Mouse (Mus musculus): Measurements from ENCODE around the gene Cdc42bpg. TPM values are rescaled to one million over a fixed set of nuclear protein-coding genes. Genes with fewer than 3 reads are reported as not detected.

Gene Cdc42bpg
- total RNA-seq, 4 experiments from 2014 or later = 5.4 to 7.4 (median 5.5) TPM

DNA sequence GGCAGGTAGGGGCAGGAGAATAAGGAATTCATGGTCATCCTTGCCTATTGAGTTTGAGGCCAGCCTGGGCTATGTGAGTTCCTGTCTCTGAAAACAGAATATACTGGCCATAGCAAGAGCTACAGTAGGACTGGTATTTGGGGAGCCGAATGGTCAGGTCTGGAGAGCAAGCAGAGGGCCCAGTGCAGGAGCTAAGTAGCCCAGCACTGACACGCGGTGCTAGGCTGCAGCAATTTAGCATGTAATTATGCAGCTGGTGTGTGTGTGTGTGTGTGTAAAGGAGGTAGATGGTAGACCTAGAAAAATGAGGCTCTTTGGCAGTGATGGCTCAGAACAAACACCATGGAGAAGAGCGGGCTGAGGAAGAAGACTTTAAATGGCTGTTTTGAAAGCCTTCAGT is 41.4 kb downstream of the Cdc42bpg start:
- DNase-seq (ENCODE audit: low spot score in 2 of 2) = no peak

DNA sequence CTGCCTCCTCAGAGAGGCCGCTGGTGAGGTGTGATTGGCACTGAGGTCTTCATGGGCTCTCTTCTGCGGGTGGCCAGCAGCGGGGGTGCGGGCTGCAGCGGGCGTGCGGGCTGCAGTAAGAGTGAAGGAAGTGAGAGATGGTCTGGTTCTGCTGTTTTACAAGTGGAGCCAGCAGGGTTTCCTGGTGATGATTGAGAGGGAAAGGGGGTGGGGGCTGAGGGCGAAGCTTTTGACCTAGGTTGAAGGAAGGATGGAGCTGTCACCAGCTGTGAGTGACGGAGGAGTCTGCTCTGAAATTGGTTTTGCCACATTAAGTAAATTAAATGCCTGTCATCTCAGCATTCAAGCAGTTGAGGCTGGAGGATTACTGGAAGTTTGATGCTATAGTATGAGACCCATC is 42.5 kb downstream of the Cdc42bpg start:
- DNase-seq (ENCODE audit: low spot score in 2 of 2) = no peak

DNA sequence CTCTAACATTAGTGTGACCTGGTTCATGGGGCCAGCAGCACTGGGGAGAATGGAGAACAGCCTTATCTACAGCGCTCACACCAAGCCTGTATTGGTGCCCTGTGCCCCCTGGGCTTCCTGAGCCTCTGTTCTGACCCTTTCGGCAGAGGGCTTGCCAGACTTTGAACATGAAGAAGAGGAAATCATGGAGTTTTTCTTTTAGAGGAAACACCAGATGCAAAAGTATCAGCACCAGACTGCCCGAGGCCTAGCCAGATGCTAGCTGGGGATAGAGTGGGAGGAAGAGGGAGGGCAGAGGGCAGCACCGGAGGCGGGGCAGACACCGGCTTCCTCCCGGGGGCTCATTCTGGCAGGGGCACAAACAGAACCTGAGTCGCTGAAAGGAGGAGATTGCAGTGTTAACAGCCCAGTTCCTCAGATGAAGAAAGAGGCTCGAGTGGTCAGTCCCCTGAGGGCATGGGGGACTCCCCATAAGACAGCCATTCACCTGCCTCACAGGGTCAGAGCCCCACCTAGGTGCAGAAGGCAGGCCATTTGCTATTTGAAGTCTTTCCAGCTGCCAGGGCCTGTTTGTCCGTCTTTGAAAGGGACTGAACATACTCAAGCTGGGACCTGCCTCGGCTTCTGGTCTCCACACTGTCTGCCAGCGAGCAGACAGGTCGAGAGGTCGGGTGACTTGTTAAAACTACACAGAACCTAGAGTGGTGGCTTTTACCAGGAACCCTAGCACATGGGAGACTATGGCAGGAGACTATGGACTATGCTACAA is 43.1 kb downstream of the Cdc42bpg start:
- no peak for DNase-seq (ENCODE audit: low spot score in 2 of 2)

DNA sequence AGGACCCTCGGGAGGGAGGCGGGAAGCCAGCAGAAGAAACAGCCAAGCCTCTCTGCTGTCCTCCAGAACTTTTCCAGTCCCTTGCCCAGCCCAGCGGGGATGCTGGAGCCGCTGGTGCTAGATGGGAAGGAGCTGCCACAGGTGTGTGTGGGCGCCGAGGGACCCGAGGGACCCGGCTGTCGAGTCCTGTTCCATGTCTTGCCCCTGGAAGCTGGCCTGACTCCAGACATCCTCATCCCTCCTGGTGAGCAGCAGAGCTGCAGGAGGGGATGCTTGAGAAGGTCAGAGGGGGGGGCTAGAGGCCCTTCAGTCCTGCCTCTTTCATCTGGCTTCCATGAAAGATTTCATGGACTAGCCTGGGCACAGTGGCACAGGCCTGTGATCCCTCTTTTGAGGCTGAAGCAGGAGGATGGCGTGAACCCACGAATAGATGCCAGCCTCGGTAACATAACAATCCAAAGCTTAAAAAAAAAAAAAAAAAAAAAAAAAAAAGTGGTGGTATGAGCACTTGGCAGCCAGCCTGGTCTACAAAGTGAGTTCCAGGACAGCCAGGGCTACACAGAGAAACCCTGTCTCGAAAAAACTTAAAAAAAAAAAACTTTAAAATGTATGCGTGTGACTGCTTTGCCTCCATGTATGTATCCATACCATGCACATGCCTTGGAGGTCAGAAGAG is 45.3 kb downstream of the Cdc42bpg start:
- DNase-seq (ENCODE audit: low spot score in 2 of 2) = no peak

DNA sequence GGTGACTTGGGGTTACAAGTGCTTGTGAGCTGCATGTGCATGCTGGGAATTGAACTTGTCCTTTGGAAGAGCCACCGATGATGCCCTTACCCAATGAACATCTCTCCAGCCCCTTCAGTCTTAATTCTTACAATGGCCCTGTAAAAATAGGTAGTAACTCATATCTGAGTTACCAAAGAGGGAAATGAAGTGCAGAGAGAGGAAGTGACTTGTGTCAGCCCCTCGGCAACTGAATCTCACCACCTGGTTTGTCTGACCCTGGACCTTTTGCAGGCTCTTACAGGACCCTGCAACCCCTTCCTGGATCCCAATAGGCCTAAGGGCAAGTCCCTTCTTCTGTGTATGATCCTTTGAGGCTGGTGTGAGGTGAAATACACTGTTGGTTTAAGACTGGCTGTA is 45.9 kb downstream of the Cdc42bpg start:
- DNase-seq (ENCODE audit: low spot score in 2 of 2) = no peak

DNA sequence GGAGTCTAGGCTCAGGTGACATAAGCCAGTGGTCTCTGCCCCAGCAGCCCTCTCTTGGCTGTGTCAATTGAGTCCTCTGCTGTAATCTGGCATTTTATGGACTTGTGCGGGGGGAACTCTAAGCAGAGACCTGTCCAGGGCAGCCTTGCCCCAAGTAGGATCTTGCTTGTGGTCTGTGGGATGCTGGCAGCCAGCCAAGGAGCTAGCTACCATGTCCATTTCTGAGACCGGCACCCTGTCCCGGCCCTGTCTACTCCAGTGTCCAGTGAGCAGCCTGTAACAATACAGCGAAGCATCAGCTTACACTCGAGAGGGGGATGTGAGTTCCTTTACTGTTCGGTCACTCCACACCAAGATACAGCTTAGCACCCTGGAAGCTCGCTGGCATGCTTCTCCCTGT is 47.8 kb downstream of the Cdc42bpg start:
- DNase-seq (ENCODE audit: low spot score in 2 of 2) = no peak

DNA sequence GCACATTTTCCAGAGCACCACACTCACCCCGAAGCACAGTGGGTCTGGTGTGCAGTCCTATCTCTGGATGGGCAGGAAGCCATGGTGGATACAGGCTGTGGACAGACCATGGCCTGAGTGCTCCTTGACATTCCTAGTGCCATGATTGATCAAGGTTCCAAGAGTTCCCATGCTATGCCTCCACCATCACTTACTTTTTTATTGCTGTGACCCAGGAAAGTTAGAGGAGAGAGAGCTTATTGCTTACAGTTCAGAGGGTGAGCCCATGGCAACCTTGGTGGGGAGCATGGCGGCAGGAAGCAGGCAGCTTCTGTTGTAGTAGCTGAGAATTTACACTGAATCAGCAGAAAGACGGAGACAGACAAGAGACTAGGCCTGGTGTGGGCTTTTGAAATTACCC is 55.0 kb downstream of the Cdc42bpg start:
- no peak for DNase-seq (ENCODE audit: low spot score in 2 of 2)

DNA sequence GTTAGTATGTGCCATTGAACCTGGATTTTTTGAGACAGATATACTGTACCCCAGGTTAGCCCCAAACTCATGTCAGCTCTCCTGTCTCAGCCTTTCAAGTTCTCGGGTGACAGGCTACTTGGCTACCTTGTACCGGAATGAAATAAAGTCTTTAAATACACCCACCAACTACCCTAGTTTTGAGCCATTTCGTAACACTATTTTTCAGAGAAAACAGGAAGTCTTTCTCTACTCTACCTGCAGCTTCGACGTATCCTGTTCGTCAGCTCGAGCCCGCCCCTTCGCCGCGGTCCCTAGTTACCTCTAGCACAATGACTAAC is 56.8 kb downstream of the Cdc42bpg start:
- no peak for DNase-seq (ENCODE audit: low spot score in 2 of 2)

DNA sequence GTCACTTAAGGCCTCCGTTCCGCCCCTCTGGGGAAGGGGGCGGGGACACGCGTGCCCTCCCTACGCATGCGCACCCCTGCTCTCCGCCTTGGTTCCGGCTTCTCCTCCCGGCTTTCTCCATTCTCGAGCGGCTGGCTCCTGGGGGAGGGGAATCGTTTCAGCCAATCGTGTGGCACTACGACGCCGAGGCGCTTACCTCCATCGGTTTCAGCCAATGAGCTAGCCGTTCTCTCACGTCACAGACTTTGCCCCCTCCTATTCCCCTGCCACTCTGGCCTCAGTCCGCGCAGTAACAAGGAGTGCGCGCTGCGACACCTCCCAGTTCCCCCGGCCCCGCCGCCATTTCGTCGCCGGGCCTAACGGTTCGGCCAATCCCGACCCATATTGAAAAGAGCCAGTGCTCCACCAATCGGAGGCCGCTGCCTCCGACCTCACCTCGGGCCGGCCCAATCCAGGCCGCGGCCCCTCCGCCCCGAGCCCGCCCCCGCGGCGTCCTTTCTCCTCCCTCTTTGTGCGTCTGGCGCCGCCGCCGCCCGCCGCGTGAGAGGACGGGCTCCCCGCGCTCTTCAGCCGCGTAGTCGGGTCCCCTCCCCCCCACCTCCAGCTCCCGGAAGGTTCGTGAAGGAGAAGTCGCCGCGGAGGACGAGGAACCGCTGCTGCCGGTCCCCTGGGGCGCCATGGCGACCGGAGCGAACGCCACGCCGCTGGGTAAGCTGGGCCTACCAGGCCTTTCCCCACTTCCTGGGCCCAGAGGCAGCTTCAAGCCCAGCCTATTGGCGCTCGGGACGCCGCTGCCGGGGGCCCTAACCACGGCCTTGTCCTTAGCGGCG is 57.4 kb downstream of the Cdc42bpg start, which contains the start of gene Sf1:
Gene Sf1, plus strand, starts transcription at position 280 of the 830 bp plus-strand sequence.
- peak; percentile 95 to 100 for DNase-seq (ENCODE audit: low spot score in 2 of 2)

DNA sequence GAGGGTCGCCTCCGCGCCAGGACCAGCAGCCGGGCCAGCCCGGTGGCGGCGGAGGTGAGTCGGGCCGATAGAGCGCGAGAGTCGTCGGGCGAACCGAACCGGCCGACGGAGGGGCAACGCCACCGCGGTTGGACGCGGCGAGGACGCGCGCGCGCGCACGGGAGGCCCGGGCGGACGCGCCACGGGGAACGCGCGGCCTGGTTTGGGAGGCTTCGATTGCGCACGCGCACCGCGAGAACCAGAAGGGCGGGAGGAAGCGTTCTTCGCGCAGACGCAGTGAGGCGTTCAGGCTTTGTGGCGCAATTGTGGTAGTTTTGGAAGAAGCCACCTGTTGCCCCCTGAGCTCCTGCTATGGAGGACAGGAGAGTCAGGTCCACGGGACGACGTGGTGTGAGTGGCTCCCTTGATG is 58.1 kb downstream of the Cdc42bpg start:
- DNase-seq (ENCODE audit: low spot score in 2 of 2) = peak; percentile 83 to 84

DNA sequence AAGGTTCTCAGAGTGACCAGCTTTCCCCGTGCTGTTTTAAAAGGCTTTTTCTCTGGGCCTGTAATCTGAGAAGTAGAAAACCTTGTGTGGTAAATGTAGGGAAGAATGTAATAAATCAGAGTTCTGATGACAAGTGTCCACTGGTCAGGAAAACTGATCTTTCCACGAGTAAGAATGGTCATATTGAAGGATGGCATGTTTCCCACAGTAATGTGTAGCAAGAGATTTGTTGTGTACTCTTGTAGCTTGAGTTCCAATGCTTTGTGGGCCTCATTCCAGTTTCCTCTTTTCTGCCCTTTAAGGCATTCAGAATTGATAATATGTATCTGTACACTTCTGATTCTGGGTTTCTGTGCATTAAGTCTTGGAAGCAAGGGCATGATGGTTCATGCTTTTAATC is 58.6 kb downstream of the Cdc42bpg start:
- no peak for DNase-seq (ENCODE audit: low spot score in 2 of 2)

DNA sequence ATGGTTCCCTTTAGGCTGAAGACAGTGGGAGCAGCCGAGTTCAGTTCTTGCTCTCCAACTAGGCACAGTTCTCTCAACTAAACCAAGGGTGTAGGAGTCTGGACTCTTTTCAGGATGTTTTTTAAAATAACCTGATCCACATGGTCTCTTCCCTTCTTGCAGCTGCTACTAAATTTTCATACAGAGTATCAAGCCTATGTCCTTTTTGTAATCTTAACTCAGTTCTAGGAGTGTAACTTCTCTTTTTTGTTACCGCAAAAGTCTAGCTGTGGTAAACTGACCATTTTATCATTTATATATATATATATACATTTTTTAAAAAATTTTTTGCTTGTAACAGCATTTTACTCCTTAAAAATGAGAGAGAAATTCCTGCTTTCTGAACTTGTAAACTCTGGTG is 63.9 kb downstream of the Cdc42bpg start:
- no peak for DNase-seq (ENCODE audit: low spot score in 2 of 2)

DNA sequence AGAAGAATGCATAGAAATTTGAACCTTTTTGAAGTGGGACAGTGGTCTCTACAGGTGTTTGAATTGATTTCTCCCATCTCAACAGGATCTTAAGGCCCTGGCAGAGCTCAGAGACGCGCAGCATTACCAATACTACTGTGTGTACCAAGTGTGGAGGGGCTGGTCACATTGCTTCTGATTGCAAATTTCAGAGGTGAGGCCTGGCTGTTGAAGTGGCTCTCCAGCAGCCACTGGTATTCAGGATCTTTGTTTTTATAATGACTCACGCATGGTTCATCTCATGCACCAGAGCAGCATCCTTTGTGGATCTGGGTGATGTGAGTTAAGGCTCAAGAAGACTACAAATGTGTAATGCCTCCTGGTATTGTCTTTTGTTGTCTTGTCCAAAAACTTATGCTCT is 66.2 kb downstream of the Cdc42bpg start:
- no peak for DNase-seq (ENCODE audit: low spot score in 2 of 2)

DNA sequence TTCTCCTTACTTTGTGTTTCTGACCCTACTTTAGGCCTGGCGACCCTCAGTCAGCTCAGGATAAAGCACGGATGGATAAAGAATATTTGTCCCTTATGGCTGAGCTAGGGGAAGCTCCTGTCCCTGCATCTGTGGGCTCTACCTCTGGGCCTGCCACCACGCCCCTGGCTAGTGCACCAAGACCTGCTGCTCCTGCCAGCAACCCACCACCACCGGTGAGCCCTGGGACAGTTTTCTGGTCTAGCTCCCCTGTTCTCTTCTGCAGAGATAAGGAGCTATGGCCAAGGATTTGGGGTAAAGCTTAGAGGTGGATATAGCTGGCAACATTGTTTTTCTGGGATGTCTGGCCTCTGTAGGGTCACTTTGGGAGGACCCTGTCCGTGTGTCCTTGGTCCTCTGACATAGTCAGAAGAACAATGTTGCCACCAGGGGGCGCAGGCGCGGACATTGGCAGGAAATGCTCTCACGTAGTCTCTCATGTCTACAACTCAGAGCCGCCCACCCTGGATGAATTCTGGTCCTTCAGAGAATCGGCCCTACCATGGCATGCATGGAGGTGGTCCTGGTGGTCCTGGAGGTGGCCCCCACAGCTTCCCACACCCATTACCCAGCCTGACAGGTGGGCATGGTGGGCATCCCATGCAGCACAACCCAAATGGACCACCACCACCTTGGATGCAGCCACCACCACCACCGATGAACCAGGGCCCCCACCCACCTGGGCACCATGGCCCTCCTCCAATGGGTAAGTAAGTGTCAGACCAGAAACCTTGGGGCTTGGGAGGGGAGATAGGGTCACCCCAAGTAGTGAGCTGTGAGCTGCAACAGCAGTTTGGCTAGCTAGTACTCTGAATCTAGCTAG is 67.5 kb downstream of the Cdc42bpg start:
- DNase-seq (ENCODE audit: low spot score in 2 of 2) = peak in 1 of 2 experiments; percentile 73

DNA sequence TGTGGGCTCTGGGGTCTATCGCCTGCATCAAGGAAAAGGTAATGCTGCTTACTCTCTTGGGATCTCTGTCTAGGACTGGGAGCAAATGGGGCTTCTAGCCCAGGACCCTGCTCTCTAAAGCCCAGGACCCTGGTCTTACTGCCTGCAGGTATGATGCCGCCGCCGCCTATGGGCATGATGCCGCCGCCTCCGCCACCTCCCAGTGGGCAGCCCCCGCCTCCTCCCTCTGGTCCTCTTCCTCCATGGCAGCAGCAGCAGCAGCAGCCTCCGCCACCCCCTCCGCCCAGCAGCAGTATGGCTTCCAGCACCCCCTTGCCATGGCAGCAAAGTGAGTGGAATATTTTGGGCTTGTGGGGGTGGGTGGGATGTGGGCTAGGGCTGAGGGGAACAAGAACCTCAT is 68.3 kb downstream of the Cdc42bpg start:
- DNase-seq (ENCODE audit: low spot score in 2 of 2) = no peak

Small RNAs within 50 kb of the gene (microRNA-seq; reads per million reads assigned to microRNA genes)
- 7.1 to 13.2 reads per million in 2 experiments for gene Mir192
- gene Mir194-2 = 12.6 to 17.2 reads per million in 2 experiments
- gene Mir6989 = 1.5 to 2.3 reads per million in 2 experiments

Other genes starting within 250 kb of the Cdc42bpg start
- gene Mrpl49, start 248.7 kb upstream of the Cdc42bpg start, total RNA-seq (2022) = 10 to 100 TPM; 42.7 to 55.2 (median 44.9) TPM
- gene Fau, start 248.6 kb upstream of the Cdc42bpg start, total RNA-seq (2022) = 100 to 1,000 TPM; 737 to 869 (median 805) TPM
- 10 to 100 TPM; 33.0 to 38.8 (median 37.3) TPM for gene Znhit2, start 245.3 kb upstream of the Cdc42bpg start, total RNA-seq (2022)
- gene Tm7sf2, start 238.1 kb upstream of the Cdc42bpg start, total RNA-seq (2022) = 10 to 100 TPM; 18.9 to 29.9 (median 23.2) TPM
- gene Vps51, start 229.2 kb upstream of the Cdc42bpg start, total RNA-seq (2022) = 10 to 100 TPM; 79.4 to 88.4 (median 84.3) TPM
- gene Tmem262, start 226.4 kb upstream of the Cdc42bpg start, total RNA-seq (2022) = not detected
- 1 to 10 TPM in 1 of 4 experiments, not detected in 3; 1.1 TPM for gene Gm28374, start 224.2 kb upstream of the Cdc42bpg start, total RNA-seq (2022)
- gene Zfpl1, start 221.5 kb upstream of the Cdc42bpg start, total RNA-seq (2022) = 10 to 100 TPM; 38.9 to 44.5 (median 41.9) TPM
- under 1 TPM in 3 of 4 experiments, not detected in 1; 0.21 to 0.25 (median 0.23) TPM for gene Cdca5, start 221.5 kb upstream of the Cdc42bpg start, total RNA-seq (2022)
- gene AC131692.1, start 212.0 kb upstream of the Cdc42bpg start, total RNA-seq (2022) = not detected
- under 1 TPM; 0.14 to 0.44 (median 0.17) TPM for gene Naaladl1, start 200.7 kb upstream of the Cdc42bpg start, total RNA-seq (2022)
- gene Sac3d1, start 187.8 kb upstream of the Cdc42bpg start, total RNA-seq (2022) = 10 to 100 TPM; 13.0 to 20.1 (median 16.1) TPM
- 10 to 100 TPM; 36.9 to 50.9 (median 45.7) TPM for gene Snx15, start 178.2 kb upstream of the Cdc42bpg start, total RNA-seq (2022)
- 1 to 10 TPM in 1 of 4 experiments, under 1 TPM in 3; 0.67 to 1.4 (median 0.76) TPM for gene Batf2, start 165.5 kb upstream of the Cdc42bpg start, total RNA-seq (2022)
- gene Arl2, start 164.9 kb upstream of the Cdc42bpg start, total RNA-seq (2022) = 100 to 1,000 TPM in 2 of 4 experiments, 10 to 100 TPM in 2; 89.4 to 109 (median 102) TPM
- gene Majin, start 122.1 kb upstream of the Cdc42bpg start, total RNA-seq (2022) = under 1 TPM in 2 of 4 experiments, not detected in 2; 0.51 to 0.73 TPM
- not detected for gene Gpha2, start 80.1 kb upstream of the Cdc42bpg start, total RNA-seq (2022)
- 100 to 1,000 TPM; 148 to 158 (median 153) TPM for gene Ppp2r5b, start 70.6 kb upstream of the Cdc42bpg start, total RNA-seq (2022)
- 10 to 100 TPM; 31.8 to 35.7 (median 35.4) TPM for gene Atg2a, start 64.8 kb upstream of the Cdc42bpg start, total RNA-seq (2022)
- 10 to 100 TPM; 31.0 to 36.8 (median 35.8) TPM for gene Ehd1, start 29.7 kb upstream of the Cdc42bpg start, total RNA-seq (2022)
- 10 to 100 TPM; 58.9 to 66.9 (median 62.6) TPM for gene Men1, start 28.5 kb downstream of the Cdc42bpg start, total RNA-seq (2022)
- 100 to 1,000 TPM in 2 of 4 experiments, 10 to 100 TPM in 2; 91.7 to 111 (median 101) TPM for gene Map4k2, start 34.7 kb downstream of the Cdc42bpg start, total RNA-seq (2022)
- 100 to 1,000 TPM; 164 to 203 (median 187) TPM for gene Sf1, start 57.2 kb downstream of the Cdc42bpg start, total RNA-seq (2022)
- gene Pygm, start 77.9 kb downstream of the Cdc42bpg start, total RNA-seq (2022) = 10 to 100 TPM; 25.2 to 37.8 (median 32.7) TPM
- gene Rasgrp2, start 92.9 kb downstream of the Cdc42bpg start, total RNA-seq (2022) = 100 to 1,000 TPM; 107 to 128 (median 115) TPM
- 100 to 1,000 TPM; 469 to 523 (median 497) TPM for gene Nrxn2, start 112.3 kb downstream of the Cdc42bpg start, total RNA-seq (2022)
- under 1 TPM; 0.63 to 0.94 (median 0.69) TPM for gene Slc22a12, start 236.6 kb downstream of the Cdc42bpg start, total RNA-seq (2022)

All from left cerebral cortex, adult 8-10 months (tissue).